Mouse (Mus musculus): ENCODE data around the gene Brip1.
"Not testable (repeated sequence)": the region's sequence is repeated elsewhere in the genome, so short reads cannot be mapped to it uniquely, and the experiment has no call there.

The Brip1 gene

DNA sequence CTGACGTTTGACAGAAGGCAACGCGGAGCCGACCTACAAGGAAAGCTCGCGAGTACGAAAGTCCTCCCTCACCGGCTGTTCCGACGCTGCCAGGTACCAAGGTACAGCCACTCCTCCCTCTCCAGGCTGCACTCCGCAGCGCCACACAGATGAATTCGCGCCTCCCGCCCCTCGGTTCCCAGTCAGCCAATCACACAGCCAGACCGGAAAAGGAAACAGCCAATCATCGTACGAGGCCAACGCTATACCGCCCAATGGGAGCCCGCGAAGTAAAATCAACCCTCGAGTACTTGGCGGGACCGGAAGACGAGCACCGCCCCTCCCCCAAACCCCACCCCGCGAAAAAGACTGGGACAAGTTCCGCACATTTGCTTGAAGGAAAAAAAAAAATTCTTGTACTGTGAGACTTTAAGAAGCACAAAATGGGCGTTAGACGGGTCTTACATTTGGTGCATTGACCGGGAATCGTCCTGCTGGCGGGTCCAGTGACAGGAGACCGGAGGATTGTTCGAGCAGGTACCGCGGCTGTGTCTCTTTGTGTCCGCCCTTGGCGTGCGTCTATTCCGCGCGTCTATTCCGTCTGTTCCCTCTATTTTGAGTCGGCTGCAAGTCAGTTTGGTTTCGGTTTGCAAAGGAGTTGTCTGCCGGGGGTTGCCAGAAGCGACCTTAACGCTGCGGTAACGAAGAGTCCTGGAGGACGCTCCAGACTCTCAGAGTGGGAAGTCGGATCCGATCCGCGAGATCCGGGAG lies at the start of gene Brip1:
Brip1 (minus strand) TSS at position 157 of the 750 bp plus-strand sequence.
- DNase-seq (ENCODE audit: low spot score): peak; percentile 60

DNA sequence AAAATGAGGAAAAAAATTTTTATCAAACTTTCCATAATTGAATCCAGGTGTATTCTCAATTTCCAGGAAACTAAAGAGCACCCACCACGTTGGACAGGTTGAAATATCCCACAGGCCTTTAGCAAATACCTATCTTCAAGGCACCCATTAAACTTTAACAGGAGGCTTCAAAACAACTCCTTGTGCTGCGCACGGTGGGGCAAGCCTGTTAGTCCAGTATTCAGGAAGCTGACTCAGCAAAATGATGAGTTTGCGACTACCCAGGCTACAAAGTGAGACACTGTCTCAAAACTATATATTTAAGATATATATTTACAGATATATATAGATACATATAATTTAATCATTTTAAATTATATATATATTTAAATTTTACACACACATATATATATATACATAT lies 31.5 kb upstream of the Brip1 start:
- no peak for DNase-seq (ENCODE audit: low spot score)

DNA sequence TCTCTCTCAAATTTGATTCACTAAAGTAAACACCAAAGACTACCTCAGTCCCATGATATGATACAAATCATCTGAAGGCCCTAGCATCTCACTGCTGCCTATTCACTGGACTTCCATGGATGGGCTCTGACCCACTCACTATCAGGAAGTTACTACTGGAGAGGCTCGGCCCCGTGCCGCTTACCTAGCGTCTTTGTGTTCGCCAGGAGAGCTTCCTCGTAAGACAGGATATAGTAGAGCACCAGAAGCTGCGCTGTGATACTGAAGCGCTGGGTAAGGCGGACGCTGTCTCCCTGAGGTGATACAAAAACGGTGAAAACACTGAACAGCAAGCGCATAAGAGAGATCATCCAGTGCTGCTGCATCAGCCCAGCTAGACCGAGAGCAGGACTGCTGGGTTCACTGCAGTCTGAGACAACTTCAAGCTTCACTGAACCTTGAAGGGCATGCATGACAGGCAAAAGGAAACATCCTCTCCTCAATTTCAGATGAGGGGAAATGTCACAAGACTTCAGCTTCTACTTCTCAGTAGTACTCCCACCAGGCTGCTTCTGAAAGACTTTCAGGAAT lies 30.9 kb upstream of the Brip1 start:
- DNase-seq (ENCODE audit: low spot score): no peak

DNA sequence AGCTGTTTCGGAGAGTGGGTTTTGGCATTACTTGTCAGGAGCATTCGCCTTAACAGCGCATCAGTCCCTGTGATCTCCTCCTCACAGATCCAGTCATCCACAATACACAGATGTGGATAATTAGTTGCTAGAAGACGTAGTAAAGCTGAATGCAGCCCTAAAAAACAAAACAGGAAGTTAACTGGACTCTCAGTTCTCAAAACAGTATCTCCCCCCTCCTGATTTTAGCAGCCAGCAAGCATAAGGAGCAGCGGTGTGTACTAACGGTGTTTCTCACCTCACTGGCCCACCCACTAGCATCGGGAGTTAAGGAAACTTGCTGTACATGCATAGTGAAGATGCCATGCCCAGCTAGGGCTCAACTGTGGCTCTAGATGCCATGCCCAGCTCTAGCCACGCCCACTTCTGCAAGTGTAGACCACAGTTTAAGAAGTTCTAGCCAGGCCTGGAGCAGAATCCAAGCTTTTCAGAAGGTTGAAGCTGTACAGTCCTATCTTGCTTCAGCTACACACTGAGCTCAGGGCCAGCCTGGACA lies 25.7 kb upstream of the Brip1 start:
- DNase-seq (ENCODE audit: low spot score): no peak

DNA sequence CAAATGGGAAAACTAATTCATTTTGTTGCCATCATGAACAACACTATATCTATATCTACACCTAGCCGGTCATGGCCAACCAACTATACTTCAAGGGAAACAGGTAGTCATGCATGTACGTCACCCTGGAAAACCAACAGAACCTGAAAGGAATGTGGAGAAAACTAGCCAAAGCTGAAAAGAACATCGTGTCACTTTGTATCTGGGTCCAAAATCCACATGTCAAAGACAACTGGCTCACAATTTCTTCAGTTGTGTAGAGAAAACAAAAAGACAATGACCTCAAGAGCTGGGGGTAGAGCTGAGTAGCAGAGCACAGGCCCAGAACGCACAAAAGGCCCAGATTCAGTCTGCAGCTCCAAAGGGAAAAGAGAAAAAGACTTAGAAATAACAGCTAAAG lies 24.8 kb upstream of the Brip1 start:
- no peak for DNase-seq (ENCODE audit: low spot score)

DNA sequence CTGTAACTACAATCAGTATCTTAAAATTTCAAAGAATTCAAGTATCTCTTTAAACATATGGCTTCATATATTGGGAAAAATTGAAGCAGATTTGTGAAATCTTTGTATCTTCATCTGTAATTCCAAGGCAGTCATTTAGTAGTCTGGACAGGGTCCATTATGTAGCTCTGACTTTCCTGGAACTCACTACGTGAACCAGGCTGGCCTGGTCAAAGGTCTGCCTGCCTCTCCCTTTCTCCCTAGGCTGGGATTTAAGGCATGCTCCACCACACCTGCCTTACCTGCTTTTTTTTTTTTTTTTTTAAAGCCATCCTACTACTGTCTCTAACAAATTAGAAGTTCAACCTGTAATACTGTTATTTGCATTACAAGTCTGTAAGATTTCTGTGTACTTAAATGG lies 10.8 kb upstream of the Brip1 start:
- DNase-seq (ENCODE audit: low spot score): no peak

DNA sequence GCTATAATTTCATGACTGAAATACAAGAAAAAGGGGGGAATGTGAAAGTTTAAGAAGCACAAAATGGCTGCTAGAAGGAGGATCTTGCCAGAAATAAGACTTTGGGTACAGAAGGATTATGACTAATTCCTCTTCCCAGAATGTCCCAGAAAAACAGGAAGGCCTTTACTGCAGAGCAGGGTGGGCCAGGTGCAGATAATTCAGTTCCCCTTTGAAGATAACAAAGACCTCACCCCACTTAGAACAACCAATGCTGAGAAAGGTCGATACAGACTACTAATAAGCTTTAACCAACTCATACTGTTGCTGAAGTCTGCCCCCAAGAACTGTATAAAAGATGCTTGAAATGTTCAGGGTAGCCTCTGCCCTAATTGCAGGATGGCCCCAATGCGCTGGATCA lies 8.1 kb upstream of the Brip1 start:
- DNase-seq (ENCODE audit: low spot score): no peak

DNA sequence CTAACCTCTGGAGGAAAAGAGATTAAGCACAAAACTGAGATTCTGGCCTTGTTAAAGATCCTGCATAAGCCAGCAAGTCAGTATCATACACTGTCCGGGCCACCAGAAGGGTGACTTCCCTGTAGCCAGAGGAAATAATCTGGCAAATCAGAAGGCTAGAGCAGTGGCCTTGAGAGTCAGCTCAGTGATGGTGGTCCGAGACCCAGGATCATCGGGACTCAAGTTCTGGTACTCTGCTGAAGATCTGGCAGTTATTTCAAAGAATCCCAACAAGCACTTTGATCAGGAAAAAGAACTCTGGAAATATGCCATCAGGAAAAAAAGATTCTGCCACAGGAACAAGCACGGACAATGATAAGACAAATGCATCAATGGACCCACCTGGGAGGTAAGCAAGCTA lies 4.9 kb upstream of the Brip1 start:
- no peak for DNase-seq (ENCODE audit: low spot score)

DNA sequence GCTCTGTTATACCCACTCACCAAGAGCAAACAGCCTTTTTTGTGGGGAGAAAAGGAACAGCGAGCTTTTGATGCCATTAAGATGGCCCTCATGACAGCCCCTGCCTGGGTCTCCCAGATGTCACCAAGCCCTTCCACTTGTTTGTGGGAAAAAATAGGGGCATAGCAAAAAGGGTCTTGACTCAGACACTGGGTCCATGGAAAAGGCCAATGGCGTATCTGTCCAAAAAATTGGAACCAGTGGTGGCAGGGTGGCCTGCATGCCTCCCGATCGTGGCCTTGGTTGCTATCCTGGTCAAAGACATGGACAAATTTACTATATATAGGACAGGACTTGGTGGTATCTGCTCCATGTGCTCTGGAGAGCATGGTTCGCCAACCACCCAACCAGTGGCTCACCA lies 4.0 kb upstream of the Brip1 start:
- no peak for DNase-seq (ENCODE audit: low spot score)

DNA sequence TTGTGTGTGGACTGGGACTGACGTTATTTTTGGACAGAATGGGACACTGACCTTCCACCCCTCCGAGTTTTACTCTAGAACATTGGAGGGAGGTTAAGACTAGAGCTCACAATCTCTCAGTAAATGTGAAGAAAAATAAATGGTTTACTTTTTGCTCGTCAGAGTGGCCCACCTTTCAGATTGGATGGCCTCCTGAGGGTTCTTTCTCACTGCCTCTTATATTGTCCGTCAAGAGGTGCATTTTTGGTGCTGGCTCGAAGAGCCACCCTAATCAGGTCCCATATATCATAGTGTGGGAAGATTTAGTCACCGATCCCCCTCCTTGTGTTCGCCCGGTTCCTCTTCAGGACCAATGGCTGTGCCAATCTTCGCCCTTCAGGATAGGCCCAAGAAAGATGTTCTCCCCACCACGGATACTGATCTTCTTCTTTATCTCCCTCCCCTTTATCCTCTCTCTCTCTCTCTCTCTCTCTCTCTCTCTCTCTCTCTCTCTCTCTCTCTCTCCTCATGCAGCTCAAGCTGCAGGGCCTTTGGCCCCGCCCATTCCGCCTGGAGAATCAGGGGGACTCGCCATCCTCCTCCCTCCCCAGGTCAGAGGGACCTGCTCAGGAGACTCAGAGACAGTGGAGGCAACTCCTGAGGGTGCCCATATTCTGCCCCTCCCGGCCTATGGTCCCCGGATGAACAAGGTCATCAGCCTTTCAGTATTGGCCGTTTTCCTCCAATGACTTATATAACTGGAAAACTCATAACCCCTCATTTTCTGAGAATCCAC lies 1.1 kb upstream of the Brip1 start:
- DNase-seq (ENCODE audit: low spot score): no peak

DNA sequence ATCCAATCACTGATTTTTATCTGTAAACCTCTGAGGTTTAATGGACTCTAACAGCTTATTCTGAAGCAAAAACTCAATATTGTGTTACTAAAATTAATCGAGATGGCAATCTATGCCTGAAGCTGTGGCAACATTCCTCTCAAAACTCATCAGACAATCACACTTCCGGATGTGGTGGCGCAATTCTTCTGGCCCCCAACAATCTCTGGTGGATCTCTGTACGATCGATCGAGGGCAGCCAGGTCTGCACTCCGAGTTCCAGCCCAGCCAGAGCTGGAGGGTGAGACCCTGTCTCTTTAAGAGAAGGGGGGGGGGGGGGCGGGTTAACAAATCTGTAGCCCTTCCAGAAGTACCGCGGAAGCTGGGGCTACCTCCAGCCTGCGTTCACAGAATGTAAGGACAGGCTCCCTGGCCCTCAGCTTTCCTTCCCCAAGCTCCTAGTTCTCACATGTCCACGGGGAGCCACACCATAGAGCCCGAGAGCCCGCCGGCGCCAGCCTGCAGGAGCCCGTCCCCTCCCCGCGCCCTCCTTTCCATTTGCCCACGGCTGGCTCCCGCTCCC lies 452 bp downstream of the Brip1 start:
- no peak for DNase-seq (ENCODE audit: low spot score)

DNA sequence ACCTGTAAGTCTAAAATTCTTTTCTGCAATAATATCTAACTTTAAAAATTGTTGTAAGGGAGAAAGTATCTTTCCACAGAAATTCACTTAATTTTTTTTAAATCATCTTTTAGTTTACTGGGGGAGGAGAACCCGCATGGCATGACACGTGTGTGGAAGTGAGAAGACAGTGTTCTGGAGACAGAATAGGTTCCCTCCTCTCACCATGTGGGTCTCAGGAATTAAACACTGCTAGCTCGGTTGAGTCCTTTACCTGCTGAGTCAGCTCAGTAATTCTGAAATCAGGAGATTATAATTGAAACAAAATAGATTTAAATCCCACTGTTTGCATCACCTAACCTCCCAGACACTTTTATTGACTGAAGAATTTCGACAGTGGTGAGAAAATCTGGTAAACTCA lies 1.3 kb downstream of the Brip1 start:
- no peak for DNase-seq (ENCODE audit: low spot score)

DNA sequence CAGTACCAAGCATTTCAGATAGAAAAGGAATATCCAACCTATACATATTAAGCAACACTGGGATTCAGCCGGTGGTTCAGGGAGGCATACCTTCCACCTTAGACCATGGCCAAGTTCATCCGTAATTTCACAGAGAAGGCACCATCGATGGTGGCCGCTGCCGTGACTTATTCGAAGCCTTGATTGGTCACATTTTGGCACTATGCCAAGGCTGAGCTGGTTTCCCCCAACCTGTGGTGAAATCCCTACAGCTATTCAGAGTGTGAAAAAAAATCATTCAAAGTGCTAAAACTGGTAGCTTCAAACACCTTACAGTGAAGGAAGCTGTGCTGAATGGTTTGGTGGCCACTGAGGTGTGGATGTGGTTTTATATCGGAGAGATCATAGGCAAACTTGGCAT lies 15.8 kb downstream of the Brip1 start:
- not testable (repeated sequence) for DNase-seq (ENCODE audit: low spot score)

DNA sequence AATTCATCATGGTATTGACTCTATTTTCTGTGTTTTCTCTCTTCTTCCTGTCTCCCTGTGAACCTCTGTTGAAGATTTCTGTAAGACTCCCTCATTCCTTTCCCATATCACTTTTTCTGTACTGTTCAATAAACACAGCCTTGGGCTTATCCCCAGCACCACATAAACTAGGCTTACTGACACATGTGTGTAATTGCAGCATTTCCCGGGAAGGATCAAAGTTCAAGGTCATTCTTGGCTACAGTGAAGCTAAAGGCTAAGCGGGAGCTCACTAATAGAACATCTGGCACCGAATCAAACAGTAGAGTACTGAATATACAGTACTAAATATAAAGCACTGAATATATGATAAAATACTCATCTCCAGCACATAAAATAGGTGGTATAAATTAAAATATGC lies 25.2 kb downstream of the Brip1 start:
- DNase-seq (ENCODE audit: low spot score): no peak

DNA sequence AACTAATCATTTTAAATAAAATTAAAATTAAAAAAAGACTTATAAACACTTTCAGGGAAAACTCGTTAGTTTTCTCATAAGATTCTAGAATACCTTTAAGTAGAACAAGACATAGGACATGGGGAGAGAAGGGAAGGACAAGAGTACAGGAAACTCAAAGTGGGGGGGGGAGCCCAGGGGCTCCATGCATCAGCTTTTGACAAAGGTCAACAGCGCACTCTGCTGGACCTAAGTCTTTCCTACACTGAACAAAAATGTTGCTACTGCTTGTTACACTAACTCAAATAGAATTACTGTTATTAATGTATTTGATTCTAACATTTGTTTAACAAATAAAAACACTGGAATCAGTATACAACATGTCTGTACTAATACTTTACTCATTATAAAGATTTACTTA lies 26.8 kb downstream of the Brip1 start:
- peak; percentile 18 for DNase-seq (ENCODE audit: low spot score)

DNA sequence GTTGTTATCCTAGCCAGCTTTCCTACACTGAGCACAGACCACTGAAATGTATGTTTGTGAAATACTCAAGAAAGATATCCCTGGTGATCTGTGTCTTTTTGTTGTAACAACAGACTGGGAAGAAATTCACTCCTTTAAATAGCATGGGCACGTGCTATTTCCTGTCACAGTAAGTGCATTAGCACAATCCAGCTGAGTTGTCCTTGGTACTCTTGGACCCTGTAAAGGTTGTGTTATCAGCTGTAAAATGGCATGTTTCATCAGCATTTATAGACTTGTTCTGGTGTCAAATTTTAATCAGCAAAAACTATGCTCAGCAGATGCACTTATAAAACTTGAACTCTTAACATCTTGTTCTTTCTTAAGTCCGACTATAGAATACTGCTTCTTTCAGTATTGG lies 30.2 kb downstream of the Brip1 start:
- DNase-seq (ENCODE audit: low spot score): no peak

DNA sequence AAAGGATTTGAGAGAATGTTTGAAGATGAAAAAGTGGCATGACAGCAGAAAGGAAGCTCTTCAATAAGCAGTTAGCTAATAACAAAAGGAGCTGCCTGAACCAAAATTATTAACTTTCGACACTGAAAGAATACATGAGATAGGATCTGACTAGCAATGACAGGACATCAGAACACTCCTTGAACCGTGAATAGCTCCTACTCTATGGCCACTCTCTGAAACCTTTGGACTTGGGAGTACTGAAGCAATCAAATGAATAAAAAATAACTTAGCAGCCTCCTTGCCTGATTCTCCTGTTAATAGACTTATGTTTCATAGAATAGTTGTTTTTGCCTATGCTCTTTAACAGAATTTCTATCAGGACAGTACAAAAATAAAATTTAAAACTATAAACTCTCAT lies 40.7 kb downstream of the Brip1 start:
- DNase-seq (ENCODE audit: low spot score): no peak

DNA sequence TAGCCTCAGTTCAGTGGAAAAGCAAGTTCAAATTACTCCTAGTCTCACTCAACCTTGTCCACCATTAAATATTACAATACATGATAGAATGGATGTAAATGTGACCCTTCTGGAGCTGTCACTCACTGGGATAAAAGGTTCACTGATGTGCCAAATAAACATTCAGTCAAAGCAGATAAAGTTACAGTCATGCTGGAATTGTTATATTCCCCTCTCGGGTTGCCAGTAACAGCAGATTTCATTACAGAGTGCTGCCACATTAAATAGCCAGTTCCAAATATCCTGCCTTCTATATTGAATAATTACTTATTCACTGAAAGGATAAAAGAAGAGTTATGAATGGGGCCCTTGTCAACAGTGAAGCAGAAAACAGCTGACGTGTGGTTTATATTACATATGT lies 42.0 kb downstream of the Brip1 start:
- no peak for DNase-seq (ENCODE audit: low spot score)

DNA sequence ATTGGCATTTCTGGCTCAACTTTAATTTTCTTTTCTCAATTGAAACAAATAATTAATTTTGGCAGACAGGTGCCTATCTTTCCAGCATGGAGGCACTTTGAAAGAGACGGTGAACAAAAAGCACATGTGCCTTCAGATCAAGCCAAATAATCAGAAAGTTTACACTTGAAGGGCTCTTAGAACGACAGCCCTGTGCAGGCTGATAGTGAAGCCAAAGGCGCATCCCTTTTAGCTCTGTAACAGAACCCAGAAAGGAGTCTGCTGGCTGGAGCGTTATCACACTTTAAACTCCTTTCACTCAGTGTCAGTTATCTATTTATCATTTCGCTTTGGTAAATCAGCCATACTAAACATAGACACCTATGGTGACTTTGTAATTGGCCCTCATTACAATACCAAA lies 45.4 kb downstream of the Brip1 start:
- no peak for DNase-seq (ENCODE audit: low spot score)

DNA sequence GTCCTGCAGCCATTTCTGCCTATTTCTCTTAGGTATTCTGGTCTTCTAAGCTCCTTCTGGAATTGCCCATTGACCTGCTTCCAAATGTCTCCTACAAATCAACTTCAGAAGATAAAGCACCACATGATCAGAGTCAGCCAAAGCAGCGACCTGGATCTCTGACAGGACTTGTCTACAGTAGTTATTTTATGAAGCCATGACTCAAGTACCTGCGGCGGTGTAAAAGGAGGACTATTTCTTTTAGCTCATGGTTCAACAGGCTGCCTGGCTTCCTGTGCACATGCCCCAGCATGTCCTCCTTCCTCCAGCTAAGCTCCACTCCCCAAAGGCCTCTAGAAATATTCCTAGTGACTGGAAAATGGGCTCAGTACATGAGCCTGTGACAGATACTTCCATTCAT lies 69.7 kb downstream of the Brip1 start:
- no peak for DNase-seq (ENCODE audit: low spot score)

DNA sequence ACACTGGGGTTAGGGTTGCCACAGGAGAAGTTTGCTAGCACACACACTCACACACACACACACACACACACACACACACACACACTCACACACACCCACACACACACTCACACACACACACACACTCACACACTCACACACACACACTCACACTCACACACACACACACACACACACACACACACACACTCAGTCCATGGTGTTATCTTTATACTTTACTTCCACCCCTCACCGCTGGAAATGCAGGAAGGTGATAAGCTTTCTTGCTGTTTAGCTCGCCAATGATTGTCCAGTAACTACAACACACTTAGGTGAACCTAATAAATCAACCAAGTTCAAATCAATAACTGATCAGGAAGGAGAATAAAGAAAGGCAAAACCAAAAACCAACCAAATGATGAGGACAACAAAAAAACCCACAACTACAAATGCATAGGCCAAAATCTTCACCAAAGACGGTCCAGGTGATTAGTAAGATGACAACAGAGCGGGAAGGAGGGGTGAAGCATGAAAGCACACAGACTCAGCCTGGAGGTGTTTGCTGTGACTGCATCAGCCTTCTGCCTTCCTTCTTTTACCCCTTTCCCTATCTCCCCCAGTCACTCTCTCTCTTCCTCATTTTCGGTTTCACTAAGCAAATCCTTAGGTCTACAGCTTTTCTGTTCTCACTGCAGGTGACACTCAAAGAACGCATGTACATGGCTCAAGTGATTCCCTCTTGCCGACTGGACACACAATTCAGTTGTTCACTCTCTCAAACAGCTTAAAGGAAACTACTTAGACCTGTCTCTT lies 83.7 kb downstream of the Brip1 start:
- no peak for DNase-seq (ENCODE audit: low spot score)

DNA sequence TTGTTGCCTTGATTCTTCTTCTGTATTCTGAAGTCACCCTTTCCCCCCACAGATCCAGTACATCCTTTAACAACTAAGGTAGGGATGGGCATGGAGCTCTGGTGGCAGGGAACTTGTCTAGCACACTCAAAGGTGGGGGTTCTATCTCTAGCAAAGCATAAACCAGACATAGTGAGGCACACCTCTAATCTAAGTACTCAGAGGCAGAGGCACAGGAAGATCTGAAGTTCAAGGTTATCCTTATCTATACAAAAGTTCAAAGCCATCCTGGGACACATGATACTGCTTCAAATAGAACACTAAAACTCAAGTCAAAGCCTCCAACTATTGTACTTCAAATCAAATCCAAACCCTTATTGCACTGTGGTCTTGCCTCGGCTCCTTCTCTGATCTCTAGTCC lies 85.0 kb downstream of the Brip1 start:
- no peak for DNase-seq (ENCODE audit: low spot score)

All from urinary bladder, postnatal 10 days (tissue).